Mouse (Mus musculus) CH12.LX (cell line): ENCODE data around the gene Paf1. TPM values are rescaled to one million over a fixed set of nuclear protein-coding genes. Genes with fewer than 3 reads are reported as not detected.

ENCODE experiments used
- DNase-seq: peaks from one replicate; pipeline ENCODE4 v3.0.0-alpha.2; 2013; ENCODE audit errors: extremely low read depth
- H3K27ac ChIP-seq: 2 replicates; pipeline ENCODE4 v1.5.1; 2012; ENCODE audit warnings: low read depth, mild to moderate bottlenecking, control low read depth, moderate library complexity; ENCODE audit not compliant: insufficient read depth
- H3K27me3 ChIP-seq: replicated peaks from 2 replicates; pipeline ENCODE3; 2012; ENCODE audit warnings: inconsistent platforms
- H3K36me3 ChIP-seq, 2 experiments: replicated peaks in 1 of 2; 2 replicates each; pipeline versions ENCODE3 to v1.6.1; 2012; ENCODE audit warnings: inconsistent platforms in 1 of 2, low read length in 1 of 2, mild to moderate bottlenecking in 1 of 2, mixed read lengths in 1 of 2, moderate library complexity in 1 of 2; ENCODE audit not compliant: control insufficient read depth in 1 of 2, insufficient read depth in 1 of 2
- H3K4me1 ChIP-seq, 2 experiments: 2 replicates each; pipeline ENCODE4 v1.6.1; 2012; ENCODE audit warnings: inconsistent platforms in 1 of 2, moderate library complexity in 1 of 2; ENCODE audit not compliant: insufficient read depth in 2 of 2, control insufficient read depth in 1 of 2
- H3K4me2 ChIP-seq: 2 replicates; pipeline ENCODE4 v1.6.1; 2012; ENCODE audit warnings: low read depth, mild to moderate bottlenecking, control low read depth; ENCODE audit not compliant: poor library complexity, insufficient read depth, severe bottlenecking
- H3K4me3 ChIP-seq, 3 experiments: fragments of 150-350 bp in 1 of 3; sonication (generic) in 1 of 3; replicated peaks in 1 of 3; 2 replicates each; pipeline versions ENCODE3 to v1.5.1; 2011 to 2012; ENCODE audit warnings: low read depth in 2 of 3, low read length in 2 of 3, mild to moderate bottlenecking in 2 of 3, moderate library complexity in 2 of 3, control low read depth in 1 of 3, improper control_type of control experiment in 1 of 3, inconsistent platforms in 1 of 3, mixed read lengths in 1 of 3; ENCODE audit not compliant: poor library complexity in 1 of 3
- H3K79me2 ChIP-seq: replicated peaks from 2 replicates; pipeline ENCODE4 v1.6.1; 2012; ENCODE audit warnings: mild to moderate bottlenecking, moderate library complexity; ENCODE audit not compliant: control insufficient read depth, poor library complexity, insufficient read depth, severe bottlenecking; ENCODE audit errors: extremely low read depth
- H3K9ac ChIP-seq: 2 replicates; pipeline ENCODE4 v1.6.1; 2012; ENCODE audit warnings: low read depth, mild to moderate bottlenecking, control low read depth, moderate library complexity; ENCODE audit not compliant: insufficient read depth
- H3K9me3 ChIP-seq: replicated peaks from 2 replicates; pipeline ENCODE3; 2012; ENCODE audit warnings: low read length, inconsistent platforms, mixed read lengths
- BHLHE40 ChIP-seq: IDR thresholded peaks from 2 replicates; pipeline ENCODE4 v1.6.1; 2011; ENCODE audit warnings: mild to moderate bottlenecking, low read depth, low read length, improper control_type of control experiment
- ELF1 ChIP-seq: IDR thresholded peaks from 2 replicates; pipeline ENCODE4 v1.6.1; 2014; ENCODE audit warnings: low read depth, mild to moderate bottlenecking, inconsistent platforms, low read length, improper control_type of control experiment
- HCFC1 ChIP-seq: IDR thresholded peaks from 2 replicates; pipeline ENCODE4 v1.6.1; 2012; ENCODE audit warnings: low read depth, mild to moderate bottlenecking, inconsistent platforms, low read length, improper control_type of control experiment
- IRF4 ChIP-seq: IDR thresholded peaks from 2 replicates; pipeline ENCODE4 v1.6.1; 2014; ENCODE audit warnings: low read depth, mild to moderate bottlenecking, inconsistent platforms, low read length, improper control_type of control experiment
- MAFK ChIP-seq: IDR thresholded peaks from 2 replicates; pipeline ENCODE4 v1.6.1; 2011; ENCODE audit warnings: low read length, improper control_type of control experiment; ENCODE audit not compliant: insufficient replicate concordance
- MAX ChIP-seq: IDR thresholded peaks from 2 replicates; pipeline ENCODE4 v1.6.1; 2011; ENCODE audit warnings: low read length, improper control_type of control experiment
- MAZ ChIP-seq: IDR thresholded peaks from 2 replicates; pipeline ENCODE4 v1.6.1; 2012; ENCODE audit warnings: low read depth, mild to moderate bottlenecking, inconsistent platforms, low read length, improper control_type of control experiment, moderate library complexity
- MYC ChIP-seq: IDR thresholded peaks from 2 replicates; pipeline ENCODE4 v1.6.1; 2011; ENCODE audit warnings: low read depth, mild to moderate bottlenecking, improper control_type of control experiment, low read length
- NELFE ChIP-seq: IDR thresholded peaks from 2 replicates; pipeline ENCODE4 v1.6.1; 2011; ENCODE audit warnings: low read depth, low read length, improper control_type of control experiment
- PAX5 ChIP-seq: IDR thresholded peaks from 2 replicates; pipeline ENCODE4 v1.6.1; 2012; ENCODE audit warnings: low read length, inconsistent platforms, mixed read lengths
- POLR2A ChIP-seq: IDR thresholded peaks from 2 replicates; pipeline ENCODE4 v1.6.1; 2011; ENCODE audit warnings: low read depth, mild to moderate bottlenecking, improper control_type of control experiment, low read length
- RAD21 ChIP-seq: IDR thresholded peaks from 2 replicates; pipeline ENCODE4 v1.6.1; 2011; ENCODE audit warnings: low read depth, mild to moderate bottlenecking, low read length, improper control_type of control experiment, moderate library complexity
- SIN3A ChIP-seq: IDR thresholded peaks from 2 replicates; pipeline ENCODE4 v1.6.1; 2012; ENCODE audit warnings: low read length, improper control_type of control experiment, inconsistent platforms
- TBP ChIP-seq: conservative IDR thresholded peaks from 2 replicates; pipeline ENCODE4 v1.6.1; 2011; ENCODE audit warnings: low read depth, low read length, improper control_type of control experiment
- TCF12 ChIP-seq: IDR thresholded peaks from 2 replicates; pipeline ENCODE4 v1.6.1; 2014; ENCODE audit warnings: low read depth, mild to moderate bottlenecking, inconsistent platforms, low read length, improper control_type of control experiment
- UBTF ChIP-seq: IDR thresholded peaks from 2 replicates; pipeline ENCODE4 v1.6.1; 2012; ENCODE audit warnings: low read depth, mild to moderate bottlenecking, inconsistent platforms, low read length, improper control_type of control experiment, moderate library complexity
- USF2 ChIP-seq: conservative IDR thresholded peaks from 2 replicates; pipeline ENCODE4 v1.6.1; 2011; ENCODE audit warnings: low read depth, low read length, improper control_type of control experiment
- ZKSCAN1 ChIP-seq: IDR thresholded peaks from 2 replicates; pipeline ENCODE4 v1.6.1; 2012; ENCODE audit warnings: low read depth, inconsistent platforms, low read length, improper control_type of control experiment, borderline replicate concordance
- ZMIZ1 ChIP-seq: IDR thresholded peaks from 2 replicates; pipeline ENCODE4 v1.6.1; 2012; ENCODE audit warnings: low read depth, mild to moderate bottlenecking, inconsistent platforms, low read length, improper control_type of control experiment
- ZNF384 ChIP-seq: IDR thresholded peaks from 2 replicates; pipeline ENCODE4 v1.6.1; 2012; ENCODE audit warnings: low read depth, low read length, improper control_type of control experiment, inconsistent platforms
- dilution Hi-C: fragments of 300-500 bp; cut with MboI; formaldehyde crosslinking; loops from 2 replicates; pipeline ENCODE4 v1.14.3; 2020; ENCODE audit warnings: low sequenced_read_pairs; ENCODE audit not compliant: extremely low pct_unique_long_range_greater_than_20kb, extremely low pct_ligation_motif_present
- in situ Hi-C: fragments of 300-500 bp; cut with MboI; formaldehyde crosslinking; loops from 3 replicates; pipeline ENCODE4 v1.14.3; 2019; ENCODE audit warnings: low sequenced_read_pairs, low pct_ligation_motif_present, low pct_unique_long_range_greater_than_20kb, mixed read lengths
- polyA plus RNA-seq: library from polyadenylated mRNA; unstranded; fragments of >175 nt; gene quantifications from 2 replicates; pipeline ENCODE4 v1.2.1, GENCODE M21; 2012; ENCODE audit warnings: low read depth; ENCODE audit not compliant: insufficient read length
- total RNA-seq, 2 experiments: library from RNA; depleted of rRNA; stranded (reverse); fragments of 300-350 nt in 1 of 2; fragments of >200 nt in 1 of 2; gene quantifications; 2 replicates each; pipeline ENCODE4 v1.2.3; 2012 to 2014

The Paf1 gene
- total and polyA plus RNA-seq, 3 experiments: 42.2 to 105 (median 45.9) TPM

DNA sequence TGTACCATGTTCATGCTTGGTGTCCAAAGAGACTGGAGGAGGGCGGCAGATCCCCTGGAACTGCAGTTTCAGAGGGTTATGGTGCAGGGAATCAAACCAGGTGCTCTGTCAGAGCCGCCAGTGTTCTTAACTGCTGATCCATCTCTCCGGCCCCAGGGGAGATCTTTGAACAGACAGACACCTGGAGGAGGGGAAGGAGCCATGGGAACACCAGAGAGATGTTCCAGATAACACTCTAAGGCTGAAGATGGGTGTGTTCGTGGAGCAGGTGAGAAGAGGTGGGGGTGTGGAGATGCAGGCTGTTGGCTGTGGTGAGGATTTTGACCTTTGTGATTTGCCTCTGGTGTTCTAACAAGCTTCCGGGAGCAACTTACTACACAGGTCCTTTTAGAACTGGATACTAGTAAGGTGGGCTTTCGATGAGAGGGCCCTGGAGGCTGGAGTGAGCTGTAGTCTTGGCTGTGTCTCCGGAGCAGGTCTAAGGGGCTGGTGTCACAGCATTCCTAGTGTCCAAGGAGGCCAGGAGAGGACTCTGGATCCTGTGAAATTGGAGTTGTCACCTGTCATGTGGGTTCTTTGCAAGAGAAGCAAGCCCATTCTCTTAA is 18.8 kb upstream of the Paf1 start:
- dilution Hi-C loops: no loop called here
- no peak for DNase-seq

GRCm38 (mm10) chr7:28374647-28375046 is 18.1 kb upstream of the Paf1 start:
- H3K79me2 ChIP-seq: peaks cover 27% of the 10 kb centered on the region
- H3K4me2 ChIP-seq: peak overlapping the region; percentile 24
- H3K4me1 ChIP-seq: peaks cover 9 to 51% of the 10 kb centered on the region in 2 experiments
- in situ Hi-C loops: no loop called here
- no peak for TF ChIP-seq MYC
- TF ChIP-seq ZNF384: peak; percentile 79
- peak; percentile 65 for TF ChIP-seq BHLHE40
- TF ChIP-seq MAFK: peak; percentile 9; the same call in 1 of the 2 replicates
- dilution Hi-C loops: no loop called here
- no peaks in the 10 kb centered on the region for H3K27me3 ChIP-seq
- DNase-seq: no peak
- peaks cover 9 to 22% of the 10 kb centered on the region in 2 experiments for H3K36me3 ChIP-seq
- peak overlapping the region; percentile 87; the same call in 1 of the 2 replicates for H3K9ac ChIP-seq
- peak overlapping the region; percentile 7; the same call in 1 of the 2 replicates for H3K27ac ChIP-seq
- no peaks in the 10 kb centered on the region for H3K9me3 ChIP-seq
- H3K4me3 ChIP-seq: peak overlapping the region in 2 of 3 experiments; percentile 57 to 72

More for the DNA sequence above, 18.8 kb upstream of the Paf1 start:
- Histone ChIP-seq H3K4me2 (no peak overlapping the region), H3K36me3 (peaks cover 9 to 24% of the 10 kb centered on the region in 2 experiments), H3K9ac (no peak overlapping the region), H3K27ac (0 out of 2 replicates have a peak overlapping the region, but pooled peaks have one; percentile 5), H3K4me1 (peaks cover 9 to 47% of the 10 kb centered on the region in 2 experiments), H3K4me3 (no peak overlapping the region), H3K9me3 (no peaks in the 10 kb centered on the region), H3K79me2 (peaks cover 27% of the 10 kb centered on the region), H3K27me3 (no peaks in the 10 kb centered on the region)
- in situ Hi-C loops: no loop called here
- TF ChIP-seq POLR2A (no peak), MAX (0 out of 2 replicates have a peak, but pooled peaks have one; percentile 2)

DNA sequence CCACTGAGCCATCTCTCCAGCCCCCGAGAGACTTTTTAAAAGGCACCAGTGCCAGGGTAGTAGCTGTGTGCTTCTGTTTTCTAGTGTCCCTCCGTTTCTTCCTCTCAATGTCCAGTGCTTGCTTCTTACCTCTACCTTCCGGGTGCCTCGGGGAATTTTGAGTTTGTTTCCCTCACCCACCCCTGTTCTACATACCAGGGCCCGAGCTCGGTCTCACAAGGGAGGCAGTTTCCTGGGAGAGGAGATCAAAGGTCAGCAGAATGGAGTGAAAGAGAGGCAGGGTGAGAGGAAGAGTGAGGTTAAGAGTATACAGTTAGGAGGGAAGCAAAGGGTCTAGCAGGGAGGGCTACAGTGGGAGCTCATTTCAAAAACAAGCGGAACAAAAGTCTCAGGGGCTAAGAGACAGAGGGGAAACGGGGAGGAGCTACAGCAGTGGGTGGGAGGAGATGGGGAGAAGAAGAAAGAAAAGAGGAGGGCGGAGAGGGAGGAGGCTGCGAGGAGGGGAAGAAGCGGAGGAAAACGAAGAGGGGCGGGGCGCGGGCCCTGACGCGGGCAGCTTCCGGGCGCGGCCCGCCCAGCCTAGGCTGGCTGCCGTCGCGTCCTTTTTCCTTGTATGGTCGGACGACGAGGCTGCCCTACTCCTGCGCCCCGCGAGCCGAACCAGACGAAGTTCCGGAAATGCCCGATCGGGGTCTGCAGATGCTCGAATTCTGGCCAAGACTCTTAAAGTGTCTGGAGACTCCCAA is 17.4 kb upstream of the Paf1 start:
- Histone ChIP-seq H3K9ac (peak overlapping the region; percentile 87), H3K27ac (peak overlapping the region; percentile 94), H3K36me3 (peaks cover 9 to 17% of the 10 kb centered on the region in 2 experiments), H3K4me3 (peak overlapping the region; percentile 57 to 72 (median 59)), H3K9me3 (no peaks in the 10 kb centered on the region), H3K79me2 (peaks cover 27% of the 10 kb centered on the region), H3K27me3 (no peaks in the 10 kb centered on the region), H3K4me1 (peaks cover 9 to 57% of the 10 kb centered on the region in 2 experiments), H3K4me2 (peak overlapping the region; percentile 74)
- TF ChIP-seq ELF1 (peak; percentile 89), MAFK (no peak), HCFC1 (peak; percentile 62), UBTF (0 out of 2 replicates have a peak, but pooled peaks have one; percentile 57), MAX (peak; percentile 8; the same call in 1 of the 2 replicates), TCF12 (peak; percentile 31; the same call in 1 of the 2 replicates), IRF4 (peak; percentile 24; the same call in 1 of the 2 replicates), SIN3A (peak; percentile 76), NELFE (peak; percentile 67), MAZ (peak; percentile 94), ZKSCAN1 (no peak), ZMIZ1 (0 out of 2 replicates have a peak, but pooled peaks have one; percentile 20), POLR2A (peak; percentile 70), USF2 (no peak), TBP (peak; percentile 53), PAX5 (no peak), RAD21 (no peak)
- DNase-seq: peak; percentile 94
- in situ Hi-C loops (no loop called here), dilution Hi-C loops (no loop called here)
